Mouse (Mus musculus) kidney, adult 2 months (tissue): ENCODE measurements around the gene Spats1.

ENCODE experiments used
- CTCF ChIP-seq: fragments of 200-500 bp; conservative IDR thresholded peaks from 2 replicates; pipeline ENCODE4 v1.5.1; 2011; ENCODE audit warnings: low read depth, mild to moderate bottlenecking, control low read depth, low read length, moderate library complexity, mixed read lengths; ENCODE audit not compliant: insufficient read depth, insufficient read length
- POLR2A ChIP-seq: fragments of 200-500 bp; IDR thresholded peaks from one replicate; pipeline ENCODE4 v1.6.1; 2011; ENCODE audit warnings: low read depth, low read length, control low read depth

DNA sequence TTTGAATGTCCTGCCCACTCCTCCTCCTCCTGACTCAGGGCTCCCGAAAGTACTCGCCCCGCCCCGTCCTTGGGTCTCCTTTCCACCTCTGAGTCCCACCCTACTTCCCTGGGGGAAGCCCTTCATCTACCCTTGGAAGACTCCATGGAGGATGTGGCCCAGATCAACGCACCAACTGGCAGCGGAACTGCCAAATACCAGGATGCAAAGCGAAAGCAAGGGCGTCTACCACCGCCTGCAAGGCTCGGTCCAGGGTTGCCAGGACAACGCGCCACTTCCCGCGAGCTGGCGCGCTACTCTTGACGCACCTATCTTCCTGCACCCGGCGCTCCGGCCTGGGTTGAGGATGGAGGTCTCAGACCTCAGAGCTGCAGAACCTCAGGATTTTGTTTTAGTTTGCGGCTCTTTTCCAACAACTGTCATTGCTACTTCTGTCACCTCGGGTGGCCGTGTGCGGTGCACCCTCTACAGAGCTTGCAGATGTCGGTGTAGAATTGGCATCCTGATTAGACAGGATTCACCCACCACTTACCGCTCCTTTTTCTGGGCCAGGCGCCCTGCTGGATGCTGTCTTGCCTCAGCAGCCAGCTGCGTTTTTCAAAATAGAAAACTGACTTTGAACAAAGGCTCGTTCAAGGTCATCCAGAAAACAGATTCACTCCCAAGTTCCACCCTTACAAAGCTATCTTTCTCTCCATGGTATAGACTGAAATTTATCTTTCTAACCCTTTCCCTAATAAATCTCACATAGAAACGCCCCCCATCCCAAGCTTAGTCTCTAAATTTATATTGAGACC is at the start of gene Spats1:
- no peak for TF ChIP-seq CTCF
- no peak for TF ChIP-seq POLR2A
